Mouse (Mus musculus) heart, adult 10 weeks (tissue): ENCODE measurements around the gene Sbk3. TPM values are rescaled to one million over a fixed set of nuclear protein-coding genes. Genes with fewer than 3 reads are reported as not detected.

Experiments used
- polyA plus RNA-seq: library from polyadenylated mRNA; stranded (reverse); fragments of 350-450 nt; fragmentation: Illumina TruSeq; extraction: RNeasy Lipid Tissue Mini Kit (QIAGEN cat#74804); gene quantifications from one replicate; pipeline ENCODE4 v1.2.3, GENCODE M21; 2014; ENCODE audit warnings: low read depth, low replicate concordance

Sbk3 gene
- polyA plus RNA-seq: 60.8 TPM

DNA sequence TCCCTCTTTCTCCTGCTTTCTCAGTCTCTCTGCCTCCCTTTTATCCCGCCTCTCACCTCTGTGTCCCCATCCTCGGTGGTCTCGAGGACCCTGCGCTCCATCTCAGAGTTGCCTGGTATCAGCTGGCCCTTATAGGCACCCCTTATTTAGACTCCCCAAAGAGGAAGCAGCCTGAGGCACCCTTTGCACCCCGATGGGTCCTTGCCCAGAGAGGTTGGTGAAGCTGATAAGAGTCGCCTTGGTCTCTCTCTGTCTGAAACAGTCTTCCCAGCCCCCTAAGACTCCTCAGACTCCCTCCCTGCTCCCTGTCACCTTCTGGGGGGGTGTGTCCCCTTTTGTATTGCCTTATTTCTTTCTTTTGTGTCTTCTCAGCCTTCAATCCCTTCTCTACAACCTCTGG, at the start of gene Sbk3:
Gene Sbk3, minus strand, starts transcription at position 101 of the 400 bp plus-strand sequence.

DNA sequence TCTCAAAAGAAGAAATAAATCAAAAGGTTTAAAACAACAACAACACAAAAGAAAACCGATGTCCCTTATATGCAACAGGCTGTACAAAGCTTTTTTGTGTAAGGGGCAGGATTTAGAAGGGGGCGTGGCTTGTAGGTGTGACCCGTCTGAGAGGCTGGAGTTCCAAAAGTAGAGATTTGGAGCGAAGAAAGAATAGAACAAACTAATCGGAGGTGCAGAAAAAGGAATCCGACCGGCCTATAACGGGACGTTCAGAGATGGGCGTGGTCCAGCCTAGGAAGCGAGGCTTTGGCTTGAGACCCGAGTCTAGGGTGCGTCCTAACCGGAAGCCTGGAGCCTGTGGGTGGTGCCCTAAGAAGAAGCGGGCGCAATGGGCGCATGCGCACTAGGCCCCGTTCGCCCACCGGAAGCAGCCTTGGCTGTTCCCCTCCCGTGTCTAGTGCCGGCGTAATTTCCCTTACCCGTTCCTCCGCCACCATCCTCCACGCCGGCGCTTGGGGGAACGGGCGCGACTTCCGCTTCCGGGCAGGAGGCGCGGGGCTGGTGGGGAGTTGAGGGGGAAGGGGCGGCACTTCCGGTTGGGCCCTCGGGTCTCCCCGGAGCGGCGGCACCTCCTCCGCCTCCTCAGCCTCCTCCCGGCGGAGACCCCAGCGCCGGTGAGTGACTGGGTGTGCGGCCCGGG, 49.2 kb upstream of the Sbk3 start, which contains the start of the genes Zfp865 and Ccdc106:
Gene Zfp865, plus strand, starts transcription at position 377 of the 682 bp plus-strand sequence.
Gene Ccdc106, plus strand, starts transcription at position 554 of the 682 bp plus-strand sequence.

GRCm38 (mm10) chr7:5015118-5016001, 44.4 kb upstream of the Sbk3 start, which contains the start of gene Gm44973:
TSS of gene Gm44973 (plus strand) at chr7:5015496.

GRCm38 (mm10) chr7:5014251-5015117, 43.5 kb upstream of the Sbk3 start, which contains the start of the genes Zfp524 and Fiz1:
TSS of gene Zfp524 (plus strand) at chr7:5014415.
TSS of gene Fiz1 (minus strand) at chr7:5014697.

DNA sequence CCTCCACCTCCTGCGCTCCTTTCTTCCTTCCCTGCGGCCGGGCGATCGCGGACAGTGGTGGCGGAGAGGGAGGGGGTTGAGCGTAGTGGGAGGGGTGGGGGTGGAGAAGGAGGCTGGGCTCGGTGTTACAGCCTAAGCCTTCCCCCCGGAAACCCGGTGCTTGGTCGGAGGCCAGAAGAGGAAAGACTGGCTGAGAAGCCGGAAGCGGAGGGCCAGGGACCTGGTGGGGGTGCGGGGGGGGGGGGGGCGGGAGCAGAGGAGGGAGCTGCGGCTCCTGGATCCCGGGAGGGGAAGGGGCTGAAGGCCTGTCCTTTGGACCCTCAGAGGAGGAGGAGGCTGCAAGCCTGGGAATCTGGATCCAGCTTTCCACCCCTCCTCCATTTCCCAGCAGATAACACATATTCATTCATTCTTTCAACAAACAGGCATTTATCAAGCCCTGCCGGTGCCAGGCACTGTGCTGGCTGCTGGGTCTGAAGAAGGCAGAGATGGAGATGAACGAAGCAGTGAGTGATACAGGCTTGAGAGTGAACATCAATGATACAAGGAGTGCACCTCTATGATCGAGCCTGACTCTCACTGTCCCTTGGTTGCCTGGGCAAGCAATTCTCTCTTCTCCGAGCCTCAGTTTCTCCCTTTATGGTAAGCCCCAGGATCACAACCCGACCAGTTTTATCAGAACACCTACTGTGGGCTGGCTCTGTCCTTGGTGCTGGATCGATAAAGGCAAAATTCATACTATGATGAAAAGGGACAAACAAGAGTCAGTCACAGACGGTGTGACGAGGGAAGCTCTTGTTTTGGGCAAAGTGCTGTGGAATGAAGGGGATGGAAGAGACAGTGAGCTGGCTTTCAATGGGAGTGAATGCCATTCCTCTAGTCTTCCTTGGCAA, 25.3 kb upstream of the Sbk3 start, which contains the start of gene Zfp579:
Gene Zfp579, minus strand, starts transcription at position 156 of the 893 bp plus-strand sequence.

GRCm38 (mm10) chr7:4964272-4964671, 6.7 kb downstream of the Sbk3 start, which contains the start of gene Sbk2:
TSS of gene Sbk2 (minus strand) at chr7:4964406.

DNA sequence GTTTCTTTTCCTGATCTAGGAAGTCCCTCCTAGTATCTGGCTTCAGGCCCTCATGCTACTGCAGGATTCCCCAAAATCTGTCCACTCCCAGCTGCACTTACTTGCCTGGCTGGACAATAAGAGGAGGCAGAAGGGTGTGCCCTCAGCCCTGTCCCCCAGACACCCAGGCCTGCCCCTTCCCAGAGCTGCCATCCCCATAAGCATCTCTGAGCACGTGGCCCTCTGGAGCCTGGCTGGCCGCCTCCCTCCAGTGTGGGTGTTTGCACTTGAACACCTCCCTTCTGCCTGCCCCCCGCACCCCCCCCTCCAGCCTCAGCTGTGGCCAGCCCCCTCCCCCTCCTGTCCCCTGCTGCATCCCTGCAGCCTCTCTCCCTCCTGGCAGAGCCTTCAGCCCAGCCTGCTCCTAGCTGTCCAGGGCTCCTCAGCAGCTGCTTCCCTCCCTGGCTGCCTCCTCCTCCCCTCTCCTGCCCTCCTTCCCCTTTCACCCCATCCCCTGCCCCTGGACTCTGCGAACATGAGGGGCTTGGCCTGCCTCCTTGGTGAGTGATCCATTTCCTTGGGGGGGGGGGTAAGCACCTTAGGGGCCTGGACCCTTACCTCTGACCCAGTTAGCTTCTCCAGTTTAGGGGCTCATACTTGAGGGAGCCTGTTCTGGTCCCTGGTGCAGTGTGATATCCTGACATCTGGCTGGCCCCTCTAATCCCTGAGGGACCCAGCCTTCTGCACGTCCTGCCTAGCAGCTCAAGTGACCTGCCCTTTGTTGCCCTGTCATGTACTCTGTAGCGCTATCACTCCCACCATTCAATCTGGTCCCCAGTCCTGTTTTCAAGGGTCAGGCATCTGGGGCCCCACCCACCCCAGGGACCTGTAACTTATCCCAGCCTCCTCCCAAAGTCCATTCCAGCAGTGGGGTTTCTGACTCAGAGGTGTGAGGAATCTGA, 45.3 kb downstream of the Sbk3 start, which contains the start of gene Ssc5d:
Gene Ssc5d, plus strand, starts transcription at position 345 of the 941 bp plus-strand sequence.

DNA sequence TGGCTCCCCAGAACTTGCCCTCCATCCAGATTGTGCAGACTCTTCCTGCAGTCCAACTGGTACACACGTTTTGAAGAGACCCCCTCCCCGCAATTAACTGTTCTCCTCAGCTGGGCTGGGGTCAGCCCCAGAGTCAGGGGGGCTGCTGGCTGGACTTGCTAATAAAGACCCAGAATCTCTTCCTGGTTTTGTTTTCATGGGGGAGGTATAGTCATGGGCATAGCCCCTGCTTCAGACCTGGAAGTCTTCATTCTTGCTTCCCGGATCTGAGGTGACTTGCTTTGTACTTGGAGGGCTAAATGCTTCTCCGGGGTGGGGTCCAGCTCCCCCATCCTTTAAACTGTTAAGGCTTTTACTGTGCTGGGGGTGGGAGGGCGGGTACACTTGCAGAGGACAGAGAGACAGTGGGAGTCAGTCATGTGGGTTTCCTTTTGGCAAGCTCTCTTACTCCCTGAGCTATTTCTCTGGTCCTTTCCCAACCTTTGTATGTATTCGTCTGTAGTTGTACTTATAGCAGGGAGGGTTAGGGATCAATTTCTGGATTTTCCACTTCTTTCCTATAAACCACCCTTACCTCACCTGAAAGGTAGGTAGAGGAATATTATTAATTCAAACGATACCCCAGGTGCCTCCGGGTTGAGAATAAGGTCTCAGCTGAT, 49.0 kb downstream of the Sbk3 start, which contains the start of gene Nat14:
Gene Nat14, plus strand, starts transcription at position 205 of the 659 bp plus-strand sequence.

Other genes starting within 250 kb of the Sbk3 start
- not detected for gene Tmem150b, start 245.9 kb downstream of the Sbk3 start, polyA plus RNA-seq
- gene Kmt5c, start 231.1 kb downstream of the Sbk3 start, polyA plus RNA-seq: 22.8 TPM
- gene Cox6b2, start 218.1 kb downstream of the Sbk3 start, polyA plus RNA-seq: 10.7 TPM
- gene Fam71e2, start 199.9 kb downstream of the Sbk3 start, polyA plus RNA-seq: not detected
- not detected for gene Il11, start 188.3 kb downstream of the Sbk3 start, polyA plus RNA-seq
- not detected for gene Tmem190, start 188.2 kb downstream of the Sbk3 start, polyA plus RNA-seq
- 6.3 TPM for gene Tmem238, start 181.5 kb downstream of the Sbk3 start, polyA plus RNA-seq
- 392 TPM for gene Rpl28, start 178.3 kb downstream of the Sbk3 start, polyA plus RNA-seq
- gene Ube2s, start 158.6 kb downstream of the Sbk3 start, polyA plus RNA-seq: 101 TPM
- not detected for gene Shisa7, start 126.5 kb downstream of the Sbk3 start, polyA plus RNA-seq
- gene Isoc2b, start 100.9 kb downstream of the Sbk3 start, polyA plus RNA-seq: 13.4 TPM
- gene Isoc2a, start 94.0 kb downstream of the Sbk3 start, polyA plus RNA-seq: 45.8 TPM
- gene Gm36210, start 64.7 kb downstream of the Sbk3 start, polyA plus RNA-seq: not detected
- gene Zfp628, start 56.0 kb downstream of the Sbk3 start, polyA plus RNA-seq: 4.9 TPM
- 4.8 TPM for gene Nat14, start 49.1 kb downstream of the Sbk3 start, polyA plus RNA-seq
- 4.7 TPM for gene Ssc5d, start 45.4 kb downstream of the Sbk3 start, polyA plus RNA-seq
- 56.6 TPM for gene Sbk2, start 6.8 kb downstream of the Sbk3 start, polyA plus RNA-seq
- 25.1 TPM for gene Zfp579, start 25.0 kb upstream of the Sbk3 start, polyA plus RNA-seq
- 14.0 TPM for gene Zfp524, start 43.2 kb upstream of the Sbk3 start, polyA plus RNA-seq
- gene Fiz1, start 43.5 kb upstream of the Sbk3 start, polyA plus RNA-seq: 17.3 TPM
- gene Gm44973, start 44.3 kb upstream of the Sbk3 start, polyA plus RNA-seq: not detected
- 11.4 TPM for gene Zfp865, start 49.2 kb upstream of the Sbk3 start, polyA plus RNA-seq
- not detected for gene Ccdc106, start 49.4 kb upstream of the Sbk3 start, polyA plus RNA-seq
- not detected for gene 4632433K11Rik, start 63.0 kb upstream of the Sbk3 start, polyA plus RNA-seq
- 8.3 TPM for gene Zfp784, start 67.3 kb upstream of the Sbk3 start, polyA plus RNA-seq
- 3.2 TPM for gene Zfp580, start 80.4 kb upstream of the Sbk3 start, polyA plus RNA-seq
- 85.2 TPM for gene U2af2, start 91.0 kb upstream of the Sbk3 start, polyA plus RNA-seq
- gene Epn1, start 109.1 kb upstream of the Sbk3 start, polyA plus RNA-seq: 140 TPM
- not detected for gene Rfpl4, start 145.8 kb upstream of the Sbk3 start, polyA plus RNA-seq
- gene Rasl2-9, start 154.8 kb upstream of the Sbk3 start, polyA plus RNA-seq: 7.9 TPM
- not detected for gene Vmn1r55, start 178.5 kb upstream of the Sbk3 start, polyA plus RNA-seq
- not detected for gene Vmn1r56, start 225.6 kb upstream of the Sbk3 start, polyA plus RNA-seq
- not detected for gene Vmn1r57, start 247.3 kb upstream of the Sbk3 start, polyA plus RNA-seq